Comparison of ENCODE assay signal across 9 mouse cellular contexts in the genomic region with DNA sequence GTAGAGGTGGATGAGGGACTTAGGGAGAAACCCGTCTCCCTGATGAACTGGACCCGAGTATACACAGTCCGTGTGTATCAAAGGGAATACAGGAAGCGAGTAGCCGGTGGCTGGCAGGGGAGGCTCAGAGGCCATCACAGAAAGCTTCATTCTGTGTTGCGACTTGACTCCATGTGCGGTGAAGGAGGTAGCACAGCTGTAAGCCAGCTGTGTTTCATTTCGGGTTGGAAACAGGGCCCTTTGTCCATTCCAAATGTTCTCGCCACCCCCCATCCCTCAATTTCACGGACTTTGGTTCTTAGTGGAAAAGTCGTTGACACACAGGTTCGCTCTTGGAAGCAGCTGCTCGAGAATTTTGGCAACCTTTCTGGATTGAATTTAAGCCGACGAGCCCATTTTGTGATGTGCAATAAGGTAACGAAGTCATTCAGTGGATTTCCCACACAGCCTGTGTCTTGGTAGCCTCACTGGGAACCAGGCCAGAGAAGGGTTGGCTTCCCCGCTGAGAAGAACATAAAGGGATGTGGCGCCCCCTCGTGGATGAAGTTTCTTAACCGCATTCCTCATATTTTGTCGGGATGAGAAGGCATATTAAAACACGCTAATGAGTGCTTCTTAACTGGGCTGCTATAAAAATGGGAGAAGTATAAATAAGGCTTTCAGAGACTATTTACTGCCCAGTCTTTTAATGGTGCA. TPM values are rescaled to one million over a fixed set of nuclear protein-coding genes. Genes with fewer than 3 reads are reported as not detected.
A peak's percentile ranks its signal among the peaks of the same experiment; 100 is the strongest.
DNase-seq lines count a peak whose midpoint lies in the region; ATAC-seq and TF ChIP-seq lines count a peak whose summit lies in the region.
"Had no signal": no experiment of that assay in that cellular context is flagged by ENCODE, and none has a peak within 500 bp of the region (broad histone marks: within the 10 kb centered on the region; RNA-seq: fewer than 3 reads in every experiment).

No protein-coding gene starts in this region.

- TF ChIP-seq CTCF in Patski (IDR thresholded peaks at IDR 0.05): peak; percentile 76

- no peak overlapping the region for H3K4me3 ChIP-seq in lung, embryonic 15.5 days
- H3K4me3 ChIP-seq: midbrain, embryonic 12.5 days had no signal

- no peak for ATAC-seq in Patski
- ATAC-seq in frontal cortex, adult (ENCODE audit: low TSS enrichment): peak; percentile 93
- ATAC-seq in lung, embryonic 15.5 days (ENCODE audit: borderline replicate concordance, extremely low read depth, low FRiP score, low TSS enrichment): peak; percentile 74

- in situ Hi-C loops in Patski (cut with MboI; ENCODE audit: low pct_unique_long_range_greater_than_20kb): loop anchor here (5.0 kb wide), 2 partner anchors 150 to 230 kb away; no protein-coding TSS in a partner anchor

- DNase-seq in Patski (ENCODE audit: low read depth, low spot score): no peak
- DNase-seq in cerebellum, adult 8-10 months: peak; percentile 87
- peak; percentile 96 for DNase-seq in heart, postnatal 4 days
- peak; percentile 79 to 96 for DNase-seq in layer of hippocampus, adult 18-20 months (ENCODE audit: low spot score in 2 of 2)
- peak; percentile 93 for DNase-seq in retina, embryonic 14.5 days (ENCODE audit: low spot score)
- peak; percentile 91 for DNase-seq in urinary bladder, postnatal 14 days (ENCODE audit: low spot score)

- peaks cover 52% of the 10 kb centered on the region for H3K4me1 ChIP-seq in lung, embryonic 15.5 days
- H3K4me1 ChIP-seq: midbrain, embryonic 12.5 days had no signal

- no peaks in the 10 kb centered on the region for H3K9me3 ChIP-seq in lung, embryonic 15.5 days
- H3K9me3 ChIP-seq: midbrain, embryonic 12.5 days had no signal

- H3K27me3 ChIP-seq in Patski: no peaks in the 10 kb centered on the region
- H3K27me3 ChIP-seq in lung, embryonic 15.5 days: no peaks in the 10 kb centered on the region
- H3K27me3 ChIP-seq: midbrain, embryonic 12.5 days had no signal

- peak overlapping the region; percentile 63 for H3K27ac ChIP-seq in lung, embryonic 15.5 days
- H3K27ac ChIP-seq: midbrain, embryonic 12.5 days had no signal

- WGBS in lung, embryonic 15.5 days: 24% methylated on average over 22 of the region's 22 CpGs

- H3K4me2 ChIP-seq in lung, embryonic 15.5 days: peak overlapping the region; percentile 40
- H3K4me2 ChIP-seq: midbrain, embryonic 12.5 days had no signal

- CTCF ChIA-PET in Patski (lab: Charles Lee): interaction anchor here (1.3 to 2.8 kb wide), 5 partner anchors 41 to 155 kb away, joined by 4 to 19 read pairs (median 5); no protein-coding TSS in a partner anchor

- no peaks in the 10 kb centered on the region for H3K36me3 ChIP-seq in lung, embryonic 15.5 days
- H3K36me3 ChIP-seq: midbrain, embryonic 12.5 days had no signal

- POLR2A ChIA-PET in Patski (lab: Charles Lee): no interaction called here

- no peak overlapping the region for H3K9ac ChIP-seq in lung, embryonic 15.5 days
- H3K9ac ChIP-seq: midbrain, embryonic 12.5 days had no signal

RNA-seq across cellular contexts. Expression of gene Pakap, which starts 39.4 kb away (rescaled TPM):
- polyA plus RNA-seq in Patski (2021): 1.6 TPM
- 10 to 100 TPM; 73.5 to 80.4 TPM for total RNA-seq in heart, postnatal 4 days (2021)
- total RNA-seq in layer of hippocampus, adult 18-20 months (2021): 10 to 100 TPM; 22.9 to 23.3 TPM
- polyA plus RNA-seq in lung, embryonic 15.5 days (2015; fragmentation: Nextera tagmentation; extraction: Ambion mirVana): 43.3 and 47.7 TPM in 2 replicates
